Mouse (Mus musculus) neural tube, embryonic 14.5 days (tissue): ENCODE data around the gene Klhl13. TPM values are rescaled to one million over a fixed set of nuclear protein-coding genes. Genes with fewer than 3 reads are reported as not detected.

Experiments
- ATAC-seq: fragments of 200-750 bp; cut with Nextera tagmentation; 2 replicates; pipeline ENCODE4 v1.8.0; 2017; ENCODE audit warnings: low read depth, mild to moderate bottlenecking, moderate TSS enrichment, moderate library complexity
- H3K27ac ChIP-seq: fragments of 300-500 bp; sonication (generic); 2 replicates; pipeline ENCODE4 v1.5.1; 2014; ENCODE audit warnings: low read depth, mild to moderate bottlenecking, control low read depth, low read length, moderate library complexity, mixed read lengths
- H3K27me3 ChIP-seq: fragments of 300-500 bp; sonication (generic); 2 replicates; pipeline ENCODE4 v1.6.1; 2014; ENCODE audit warnings: low read length; ENCODE audit not compliant: control insufficient read depth, insufficient read depth
- H3K36me3 ChIP-seq: fragments of 300-500 bp; sonication (generic); 2 replicates; pipeline ENCODE4 v1.6.1; 2014; ENCODE audit warnings: low read length, mixed read lengths; ENCODE audit not compliant: control insufficient read depth, insufficient read depth
- H3K4me1 ChIP-seq: fragments of 300-500 bp; sonication (generic); 2 replicates; pipeline ENCODE4 v1.6.1; 2014; ENCODE audit warnings: low read length; ENCODE audit not compliant: control insufficient read depth, insufficient read depth
- H3K4me2 ChIP-seq: fragments of 300-500 bp; sonication (generic); 2 replicates; pipeline ENCODE4 v1.6.1; 2014; ENCODE audit warnings: mild to moderate bottlenecking, low read depth, low read length, control low read depth
- H3K4me3 ChIP-seq: fragments of 300-500 bp; sonication (generic); 2 replicates; pipeline ENCODE4 v1.5.1; 2014; ENCODE audit warnings: low read depth, low read length, control low read depth, mixed read lengths
- H3K9ac ChIP-seq: fragments of 300-500 bp; sonication (generic); replicated peaks from 2 replicates; pipeline ENCODE4 v1.6.1; 2014; ENCODE audit warnings: low read depth, mild to moderate bottlenecking, control low read depth, low read length, mixed read lengths
- H3K9me3 ChIP-seq: fragments of 300-500 bp; sonication (generic); 2 replicates; pipeline ENCODE4 v1.6.1; 2016; ENCODE audit warnings: low read length; ENCODE audit not compliant: control insufficient read depth
- WGBS: fragments of 180-500 bp; shearing (Covaris S2); extraction: QIAGEN DNeasy Blood & Tissue Kit; methylation state at CpG from one replicate; pipeline ENCODE4 v1.1.7; 2014; 5-methylcytosine and 5-hydroxymethylcytosine counted together
- polyA plus RNA-seq: library from polyadenylated mRNA; unstranded; fragments of >200 nt; fragmentation: Nextera tagmentation; extraction: Ambion mirVana; gene quantifications from 2 replicates; pipeline ENCODE4 v1.2.1, GENCODE M21; 2014

Gene Klhl13
- polyA plus RNA-seq, 1 experiment from 2014 or later: 161 TPM

- no peaks in the 10 kb centered on the region for H3K9me3 ChIP-seq
- no peaks in the 10 kb centered on the region for H3K36me3 ChIP-seq
- H3K4me1 ChIP-seq: no peaks in the 10 kb centered on the region
- H3K27me3 ChIP-seq: no peaks in the 10 kb centered on the region
- peak; percentile 89 for ATAC-seq
- H3K9ac ChIP-seq: no peak overlapping the region
- 29% methylated on average over 5 of the region's 5 CpGs for WGBS
- H3K4me3 ChIP-seq: no peak overlapping the region
- H3K4me2 ChIP-seq: no peak overlapping the region
- no peak overlapping the region for H3K27ac ChIP-seq
Observed at GRCm38 (mm10) chrX:23295952-23296598, 68.8 kb downstream of the Klhl13 start.

GRCm38 (mm10) chrX:23285442-23285817 is 79.5 kb downstream of the Klhl13 start:
- no peaks in the 10 kb centered on the region for H3K9me3 ChIP-seq
- no peaks in the 10 kb centered on the region for H3K36me3 ChIP-seq
- H3K9ac ChIP-seq: peak overlapping the region; percentile 52; the same call in 1 of the 2 replicates
- peak overlapping the region; percentile 32 for H3K4me3 ChIP-seq
- WGBS: 22% methylated on average over 10 of the region's 10 CpGs
- no peaks in the 10 kb centered on the region for H3K27me3 ChIP-seq
- H3K27ac ChIP-seq: peak overlapping the region; percentile 76
- ATAC-seq: peak; percentile 79
- peak overlapping the region; percentile 43 for H3K4me2 ChIP-seq
- 0 out of 2 replicates have a peak, but pooled peaks cover 2% of the 10 kb centered on the region for H3K4me1 ChIP-seq

- 0 out of 2 replicates have a peak, but pooled peaks cover 2% of the 10 kb centered on the region for H3K4me1 ChIP-seq
Observed at GRCm38 (mm10) chrX:23284530-23285441, 80.1 kb downstream of the Klhl13 start.

GRCm38 (mm10) chrX:23267601-23268000 is 97.3 kb downstream of the Klhl13 start:
- Histone ChIP-seq H3K4me3 (no peak overlapping the region), H3K9ac (no peak overlapping the region), H3K36me3 (no peaks in the 10 kb centered on the region), H3K4me2 (no peak overlapping the region), H3K4me1 (no peaks in the 10 kb centered on the region), H3K27ac (no peak overlapping the region), H3K9me3 (no peaks in the 10 kb centered on the region), H3K27me3 (no peaks in the 10 kb centered on the region)
- no peak for ATAC-seq
- WGBS: 57% methylated on average over 1 of the region's 1 CpGs

More at GRCm38 (mm10) chrX:23284530-23285441, 80.1 kb downstream of the Klhl13 start:
- no peaks in the 10 kb centered on the region for H3K36me3 ChIP-seq
- H3K27ac ChIP-seq: peak overlapping the region; percentile 76
- H3K27me3 ChIP-seq: no peaks in the 10 kb centered on the region
- H3K4me2 ChIP-seq: peak overlapping the region; percentile 43
- no peaks in the 10 kb centered on the region for H3K9me3 ChIP-seq
- H3K4me3 ChIP-seq: peak overlapping the region; percentile 32
- peak overlapping the region; percentile 52; the same call in 1 of the 2 replicates for H3K9ac ChIP-seq
- peak; percentile 71 for ATAC-seq
- WGBS: 25% methylated on average over 11 of the region's 11 CpGs

GRCm38 (mm10) chrX:23248752-23249151 is 116.1 kb downstream of the Klhl13 start:
- Histone ChIP-seq H3K4me1 (no peaks in the 10 kb centered on the region), H3K27me3 (no peaks in the 10 kb centered on the region), H3K36me3 (no peaks in the 10 kb centered on the region), H3K27ac (no peak overlapping the region), H3K9me3 (no peaks in the 10 kb centered on the region), H3K4me2 (no peak overlapping the region), H3K9ac (no peak overlapping the region), H3K4me3 (no peak overlapping the region)
- no peak for ATAC-seq
